Mouse (Mus musculus): Measurements from ENCODE around the gene Metap1d.

GRCm38 (mm10) chr2:71475760-71476159 is 22.7 kb downstream of the Metap1d start:
- TF ChIP-seq CTCF (IDR thresholded peaks at IDR 0.05; ENCODE audit: control insufficient read depth, insufficient read depth, insufficient replicate concordance, low read depth, low read length) (no peak), POLR2A (IDR thresholded peaks at IDR 0.05; ENCODE audit: control insufficient read depth, low read depth, low read length) (no peak)
